Comparison of ENCODE assay signal across 26 mouse cellular contexts in genomic region chr3:143978703-143979102, GRCm38 (mm10).
DNase-seq lines count a peak whose midpoint lies in the region; ATAC-seq and TF ChIP-seq lines count a peak whose summit lies in the region.
"Had no signal": no experiment of that assay in that cellular context is flagged by ENCODE, and none has a peak within 500 bp of the region (broad histone marks: within the 10 kb centered on the region; RNA-seq: fewer than 3 reads in every experiment).

No protein-coding gene starts in this region.

- DNase-seq in kidney, adult 11 months, result peak; percentile 4
- DNase-seq in kidney, postnatal 14 days, result no peak
- peak; percentile 47 for DNase-seq in kidney, adult 9 months
- no peak for DNase-seq in kidney, adult 18-20 months
- DNase-seq in kidney, postnatal 0 days (ENCODE audit: low spot score), result peak; percentile 36
- DNase-seq in cerebellum, adult 18-20 months, result no peak
- DNase-seq: adrenal gland, adult 8-10 months; adrenal gland, postnatal 25 days; cerebellum, adult 11-12 months; cerebellum, adult 9-10 months; cerebellum, postnatal 14 days; forebrain, postnatal 0 days; gastrocnemius, adult 2 months; gastrocnemius, postnatal 14 days; heart, adult 11 months; heart, postnatal 10 days; heart, postnatal 36 days had no signal

- peak; percentile 61; the same call in 1 of the 2 replicates for ATAC-seq in kidney, postnatal 0 days (replicated peaks; ENCODE audit: low FRiP score, low read depth)
- ATAC-seq: activated CD4-positive, CD25-positive, alpha-beta regulatory T cell, adult 4 months; forebrain, embryonic 14.5 days; forebrain, postnatal 0 days; hindbrain, embryonic 16.5 days had no signal

- no peak for TF ChIP-seq CTCF in kidney, postnatal 0 days (IDR thresholded peaks at IDR 0.05; ENCODE audit: low read depth)

- 39% methylated on average over 2 of the region's 2 CpGs for WGBS in kidney, postnatal 0 days

- H3K4me2 ChIP-seq in kidney, postnatal 0 days (ENCODE audit: low read length), result no peak overlapping the region
- H3K4me2 ChIP-seq: embryonic facial prominence, embryonic 12.5 days; embryonic facial prominence, embryonic 15.5 days; heart, embryonic 12.5 days; heart, embryonic 15.5 days; hindbrain, embryonic 13.5 days had no signal

- H3K9me3 ChIP-seq in kidney, postnatal 0 days (replicated peaks; ENCODE audit: low read length), result no peaks in the 10 kb centered on the region
- H3K9me3 ChIP-seq: embryonic facial prominence, embryonic 12.5 days; embryonic facial prominence, embryonic 15.5 days; heart, embryonic 12.5 days; heart, embryonic 15.5 days; hindbrain, embryonic 10.5 days; hindbrain, embryonic 13.5 days had no signal

- H3K9ac ChIP-seq in kidney, postnatal 0 days (ENCODE audit: low read depth, low read length), result no peak overlapping the region
- H3K9ac ChIP-seq: embryonic facial prominence, embryonic 12.5 days; embryonic facial prominence, embryonic 15.5 days; forebrain, postnatal 0 days; heart, embryonic 12.5 days; heart, embryonic 15.5 days; hindbrain, embryonic 13.5 days had no signal

- H3K27me3 ChIP-seq in kidney, postnatal 0 days (ENCODE audit: insufficient read depth, low read length), result no peaks in the 10 kb centered on the region
- H3K27me3 ChIP-seq: embryonic facial prominence, embryonic 12.5 days; embryonic facial prominence, embryonic 15.5 days; heart, embryonic 12.5 days; heart, embryonic 15.5 days; hindbrain, embryonic 13.5 days had no signal

- no peak overlapping the region for H3K27ac ChIP-seq in kidney, postnatal 0 days
- H3K27ac ChIP-seq: embryonic facial prominence, embryonic 12.5 days; embryonic facial prominence, embryonic 15.5 days; gastrocnemius, adult 2 months; heart, embryonic 15.5 days; hindbrain, embryonic 10.5 days; hindbrain, embryonic 13.5 days had no signal

- H3K4me3 ChIP-seq in kidney, postnatal 0 days (replicated peaks; ENCODE audit: low read depth, low read length), result no peak overlapping the region
- H3K4me3 ChIP-seq: embryonic facial prominence, embryonic 12.5 days; embryonic facial prominence, embryonic 15.5 days; gastrocnemius, adult 2 months; heart, embryonic 12.5 days; heart, embryonic 15.5 days; hindbrain, embryonic 10.5 days; hindbrain, embryonic 13.5 days had no signal

- H3K36me3 ChIP-seq in kidney, postnatal 0 days (ENCODE audit: insufficient read depth, low read length), result no peaks in the 10 kb centered on the region
- H3K36me3 ChIP-seq: embryonic facial prominence, embryonic 12.5 days; embryonic facial prominence, embryonic 15.5 days; heart, embryonic 12.5 days; heart, embryonic 15.5 days; hindbrain, embryonic 10.5 days; hindbrain, embryonic 13.5 days had no signal

- H3K4me1 ChIP-seq in kidney, postnatal 0 days (replicated peaks; ENCODE audit: insufficient read depth, low read length), result no peaks in the 10 kb centered on the region
- H3K4me1 ChIP-seq: embryonic facial prominence, embryonic 12.5 days; embryonic facial prominence, embryonic 15.5 days; heart, embryonic 12.5 days; heart, embryonic 15.5 days; hindbrain, embryonic 10.5 days; hindbrain, embryonic 13.5 days had no signal

Comparison
In these comparisons a context has a peak if more than half of its experiments do, and no peak if none do; other contexts are left out.
1. DNase-seq: peak in kidney, adult 11 months (single experiment), kidney, adult 9 months (single experiment) and kidney, postnatal 0 days (single experiment); none in kidney, postnatal 14 days (single experiment), kidney, adult 18-20 months (single experiment) and cerebellum, adult 18-20 months (0 of 2).